Mouse (Mus musculus): ENCODE measurements around the gene Actn1. TPM values are rescaled to one million over a fixed set of nuclear protein-coding genes. Genes with fewer than 3 reads are reported as not detected.

Actn1 gene
- polyA plus RNA-seq, 1 experiment from 2014 or later: 29.2 TPM

DNA sequence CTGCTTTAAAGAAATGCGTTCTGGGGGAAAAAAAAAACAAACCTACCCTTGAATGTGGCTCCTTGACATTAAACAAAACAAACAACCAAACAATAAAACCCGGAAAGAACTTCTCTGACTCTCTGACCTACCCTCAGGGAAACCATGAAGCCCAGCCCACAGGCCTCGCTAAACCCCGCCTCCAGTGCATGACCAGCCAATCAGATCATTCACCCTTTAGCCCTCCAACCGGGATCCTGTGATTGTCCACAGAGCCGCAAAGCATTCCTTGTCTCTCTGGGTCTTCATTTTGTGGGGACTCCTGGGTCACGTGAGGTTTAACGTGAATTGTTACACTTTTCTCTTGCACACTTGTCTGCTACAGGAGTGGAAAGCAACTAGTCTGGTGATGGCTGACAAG, 109.5 kb downstream of the Actn1 start:
- WGBS: 37% methylated on average over 8 of the region's 8 CpGs
- no peaks in the 10 kb centered on the region for H3K9me3 ChIP-seq (replicated peaks)
- no peak overlapping the region for H3K4me3 ChIP-seq
- H3K4me1 ChIP-seq (replicated peaks): peaks cover 12% of the 10 kb centered on the region; the same call in 1 of the 2 replicates
- no peak overlapping the region for H3K9ac ChIP-seq
- no peaks in the 10 kb centered on the region for H3K36me3 ChIP-seq
- no peak for ATAC-seq (replicated peaks; ENCODE audit: insufficient number of reproducible peaks, insufficient read depth, low FRiP score, low read depth)
- no peak overlapping the region for H3K27ac ChIP-seq
- H3K27me3 ChIP-seq: no peaks in the 10 kb centered on the region
- H3K4me2 ChIP-seq: peak overlapping the region; percentile 26

DNA sequence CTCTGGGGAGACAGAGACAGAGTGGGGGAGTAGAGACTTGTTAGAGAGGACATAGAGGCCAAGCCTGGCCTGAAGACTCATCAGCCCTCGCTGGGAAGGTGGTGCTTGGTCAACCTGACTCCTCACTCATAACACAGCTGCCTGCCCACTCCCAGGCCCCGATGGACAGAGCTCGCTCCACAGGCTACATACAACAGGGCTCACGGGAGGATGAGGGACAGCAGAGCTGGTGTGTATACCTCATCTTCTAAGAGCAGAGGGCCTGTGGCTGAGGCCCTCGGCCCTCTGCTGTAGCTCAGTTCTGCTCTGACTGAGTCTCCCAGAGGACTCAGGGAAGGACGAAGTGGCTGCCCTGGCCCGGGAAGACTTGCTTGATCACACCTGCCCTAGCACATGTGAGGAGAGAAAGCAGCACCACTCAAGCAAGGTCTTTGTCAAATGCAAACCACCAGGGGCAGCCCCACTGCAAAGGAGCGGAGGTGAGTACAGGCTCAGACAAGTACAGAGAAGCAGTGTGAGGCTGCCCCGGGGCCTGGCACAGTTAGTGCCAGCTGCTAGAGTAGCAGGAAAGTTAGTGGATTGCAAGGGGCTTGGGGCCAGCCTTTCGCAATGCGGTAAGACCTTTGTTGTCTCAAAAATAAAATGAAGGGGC, 112.5 kb downstream of the Actn1 start:
- H3K4me2 ChIP-seq: no peak overlapping the region
- H3K27ac ChIP-seq: no peak overlapping the region
- no peak overlapping the region for H3K4me3 ChIP-seq
- no peaks in the 10 kb centered on the region for H3K9me3 ChIP-seq (replicated peaks)
- ATAC-seq (replicated peaks; ENCODE audit: insufficient number of reproducible peaks, insufficient read depth, low FRiP score, low read depth): no peak
- H3K36me3 ChIP-seq: no peaks in the 10 kb centered on the region
- H3K27me3 ChIP-seq: no peaks in the 10 kb centered on the region
- WGBS: 83% methylated on average over 11 of the region's 11 CpGs
- peaks cover 12% of the 10 kb centered on the region; the same call in 1 of the 2 replicates for H3K4me1 ChIP-seq (replicated peaks)
- H3K9ac ChIP-seq: no peak overlapping the region

DNA sequence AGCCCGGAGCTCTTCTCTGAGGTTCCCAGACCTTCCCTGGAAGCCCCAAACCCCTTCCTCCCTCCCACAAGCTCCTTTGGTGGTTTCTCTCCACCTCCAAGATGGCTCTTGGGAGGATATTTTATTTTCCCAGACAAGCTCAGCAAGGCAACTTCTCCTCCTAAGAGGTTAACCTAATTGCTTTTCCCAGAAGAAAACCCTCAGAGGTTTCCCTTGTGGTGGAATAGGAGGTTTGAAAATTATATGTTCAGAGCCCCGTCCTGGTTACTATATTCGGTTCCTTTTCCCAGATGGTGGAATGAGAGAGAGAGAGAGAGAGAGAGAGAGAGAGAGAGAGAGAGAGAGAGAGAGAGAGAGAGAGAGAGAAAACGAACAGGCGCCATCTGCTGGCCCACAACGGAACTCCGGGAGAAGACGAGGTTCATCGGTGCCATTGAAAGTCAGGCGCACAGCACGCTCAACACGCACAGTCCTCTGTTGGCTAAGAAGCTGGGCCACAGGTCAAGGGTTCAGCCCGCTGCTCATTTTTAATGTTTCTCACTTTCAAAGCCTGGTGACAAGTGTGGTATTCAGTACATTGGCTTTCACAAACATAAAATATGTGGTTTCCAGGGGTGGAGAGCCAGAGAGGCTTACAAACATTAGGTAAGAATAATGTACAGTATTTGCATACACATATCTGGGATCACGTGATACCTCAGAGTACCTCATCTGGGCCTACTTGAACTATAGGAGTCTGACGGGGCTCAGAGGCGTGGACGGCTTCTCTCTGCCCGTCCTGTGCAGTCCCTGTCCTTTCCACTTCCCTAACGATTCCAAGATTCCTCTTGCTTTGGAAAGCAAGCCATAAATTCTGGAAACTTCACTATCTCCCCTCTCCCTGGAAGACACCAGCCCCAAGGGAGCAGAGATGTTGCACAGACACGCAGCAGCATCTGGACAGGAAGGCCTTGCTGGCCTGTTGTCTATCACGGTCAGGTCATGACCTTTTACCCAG, 113.6 kb downstream of the Actn1 start:
- Histone ChIP-seq H3K9ac (no peak overlapping the region), H3K4me2 (no peak overlapping the region), H3K4me1 (replicated peaks) (peaks cover 12% of the 10 kb centered on the region; the same call in 1 of the 2 replicates), H3K9me3 (replicated peaks) (no peaks in the 10 kb centered on the region), H3K27ac (peak overlapping the region; percentile 7), H3K36me3 (no peaks in the 10 kb centered on the region), H3K4me3 (no peak overlapping the region), H3K27me3 (no peaks in the 10 kb centered on the region)
- ATAC-seq (replicated peaks; ENCODE audit: insufficient number of reproducible peaks, insufficient read depth, low FRiP score, low read depth): no peak
- WGBS: 37% methylated on average over 21 of the region's 21 CpGs

DNA sequence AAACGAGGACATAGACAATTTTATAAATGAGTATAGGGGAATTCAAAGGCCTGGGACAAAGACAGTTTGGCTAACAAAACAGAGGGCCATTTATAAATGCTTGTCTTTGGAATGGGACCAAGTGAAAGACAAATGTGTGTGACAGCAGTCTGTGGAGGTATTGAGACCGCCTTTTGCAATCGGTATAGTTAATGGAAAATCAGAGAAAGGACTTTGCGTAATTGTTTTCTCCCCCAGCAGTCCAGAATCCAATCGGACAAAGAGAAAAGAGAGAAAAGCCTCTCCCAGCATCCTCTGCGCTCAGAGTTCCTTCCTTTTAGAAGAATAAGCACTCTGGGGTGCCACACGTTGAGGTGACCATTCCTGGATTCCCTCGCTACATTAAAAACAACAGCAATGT, 114.8 kb downstream of the Actn1 start:
- WGBS: 80% methylated on average over 8 of the region's 8 CpGs
- ATAC-seq (replicated peaks; ENCODE audit: insufficient number of reproducible peaks, insufficient read depth, low FRiP score, low read depth): no peak
- Histone ChIP-seq H3K27me3 (no peaks in the 10 kb centered on the region), H3K27ac (no peak overlapping the region), H3K9me3 (replicated peaks) (no peaks in the 10 kb centered on the region), H3K4me2 (no peak overlapping the region), H3K4me1 (replicated peaks) (peaks cover 12% of the 10 kb centered on the region), H3K9ac (no peak overlapping the region), H3K36me3 (no peaks in the 10 kb centered on the region), H3K4me3 (no peak overlapping the region)

DNA sequence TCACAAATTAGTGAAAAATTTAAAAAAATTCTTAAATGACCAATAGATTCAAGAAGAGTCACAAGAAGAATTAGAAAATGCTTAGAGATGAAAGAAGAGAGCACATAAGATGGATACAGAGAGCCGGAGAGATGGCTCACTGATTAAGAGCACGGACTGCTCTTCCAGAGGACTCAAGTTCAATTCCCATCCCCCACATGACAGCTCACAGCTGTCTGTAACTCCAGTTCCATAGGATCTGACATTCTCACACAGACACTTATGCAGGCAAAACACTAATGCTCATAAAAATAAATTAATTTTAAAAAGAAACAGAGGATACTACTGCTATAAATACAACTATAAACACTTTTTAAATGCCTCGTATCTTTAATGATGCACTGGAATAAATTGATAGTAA, 115.3 kb downstream of the Actn1 start:
- 78% methylated on average over 3 of the region's 3 CpGs for WGBS
- Histone ChIP-seq H3K27me3 (no peaks in the 10 kb centered on the region), H3K4me2 (no peak overlapping the region), H3K36me3 (no peaks in the 10 kb centered on the region), H3K4me1 (replicated peaks) (peaks cover 12% of the 10 kb centered on the region), H3K9ac (no peak overlapping the region), H3K27ac (no peak overlapping the region), H3K9me3 (replicated peaks) (no peaks in the 10 kb centered on the region), H3K4me3 (no peak overlapping the region)
- ATAC-seq (replicated peaks; ENCODE audit: insufficient number of reproducible peaks, insufficient read depth, low FRiP score, low read depth): no peak

- 23% methylated on average over 7 of the region's 7 CpGs for WGBS
- H3K4me1 ChIP-seq (replicated peaks): peaks cover 19% of the 10 kb centered on the region
- H3K9ac ChIP-seq: no peak overlapping the region
- ATAC-seq (replicated peaks; ENCODE audit: insufficient number of reproducible peaks, insufficient read depth, low FRiP score, low read depth): no peak
- no peak overlapping the region for H3K4me2 ChIP-seq
- no peaks in the 10 kb centered on the region for H3K27me3 ChIP-seq
- H3K9me3 ChIP-seq (replicated peaks): no peaks in the 10 kb centered on the region
- no peak overlapping the region for H3K27ac ChIP-seq
- H3K36me3 ChIP-seq: no peaks in the 10 kb centered on the region
- H3K4me3 ChIP-seq: no peak overlapping the region
Observed at GRCm38 (mm10) chr12:80141470-80141869, 118.7 kb downstream of the Actn1 start.

DNA sequence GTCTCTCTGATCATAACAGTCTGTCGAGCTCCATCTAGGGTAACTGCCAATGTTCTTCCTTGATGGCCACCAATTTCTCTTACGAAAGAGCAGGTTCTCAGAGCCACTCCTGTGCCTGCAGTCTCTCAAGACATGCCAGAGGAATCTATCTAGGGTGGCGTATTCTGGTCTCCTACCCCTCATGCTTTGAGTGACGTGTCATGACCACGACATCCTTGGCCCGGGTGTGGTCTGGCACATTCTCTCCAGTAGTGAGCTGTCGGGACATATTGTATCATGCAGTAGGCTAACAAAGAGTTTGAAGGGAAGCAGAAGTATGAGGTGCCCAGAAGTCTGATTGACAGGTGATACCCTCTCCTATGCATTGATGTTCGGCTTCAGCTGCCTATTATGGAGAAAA, 119.2 kb downstream of the Actn1 start:
- 70% methylated on average over 8 of the region's 8 CpGs for WGBS
- Histone ChIP-seq H3K36me3 (no peaks in the 10 kb centered on the region), H3K4me1 (replicated peaks) (peaks cover 22% of the 10 kb centered on the region), H3K27ac (no peak overlapping the region), H3K4me3 (no peak overlapping the region), H3K4me2 (no peak overlapping the region), H3K9me3 (replicated peaks) (no peaks in the 10 kb centered on the region), H3K9ac (no peak overlapping the region), H3K27me3 (no peaks in the 10 kb centered on the region)
- ATAC-seq (replicated peaks; ENCODE audit: insufficient number of reproducible peaks, insufficient read depth, low FRiP score, low read depth): no peak

- no peak for ATAC-seq (replicated peaks; ENCODE audit: insufficient number of reproducible peaks, insufficient read depth, low FRiP score, low read depth)
- H3K4me2 ChIP-seq: no peak overlapping the region
- no peaks in the 10 kb centered on the region for H3K27me3 ChIP-seq
- H3K36me3 ChIP-seq: no peaks in the 10 kb centered on the region
- no peak overlapping the region for H3K9ac ChIP-seq
- no peak overlapping the region for H3K4me3 ChIP-seq
- WGBS: 52% methylated on average over 1 of the region's 1 CpGs
- no peaks in the 10 kb centered on the region for H3K9me3 ChIP-seq (replicated peaks)
- peak overlapping the region; percentile 92; the same call in 1 of the 2 replicates for H3K27ac ChIP-seq
- peaks cover 30% of the 10 kb centered on the region for H3K4me1 ChIP-seq (replicated peaks)
Observed at GRCm38 (mm10) chr12:80137744-80138143, 122.4 kb downstream of the Actn1 start.

GRCm38 (mm10) chr12:80137246-80137645, 122.9 kb downstream of the Actn1 start:
- Histone ChIP-seq H3K4me3 (no peak overlapping the region), H3K27me3 (no peaks in the 10 kb centered on the region), H3K4me2 (no peak overlapping the region), H3K9ac (no peak overlapping the region), H3K36me3 (no peaks in the 10 kb centered on the region), H3K4me1 (replicated peaks) (peaks cover 30% of the 10 kb centered on the region), H3K27ac (peak overlapping the region; percentile 92), H3K9me3 (replicated peaks) (no peaks in the 10 kb centered on the region)
- ATAC-seq (replicated peaks; ENCODE audit: insufficient number of reproducible peaks, insufficient read depth, low FRiP score, low read depth): no peak
- 77% methylated on average over 6 of the region's 6 CpGs for WGBS

GRCm38 (mm10) chr12:80136264-80136930, 123.8 kb downstream of the Actn1 start:
- H3K4me1 ChIP-seq (replicated peaks): peaks cover 37% of the 10 kb centered on the region
- ATAC-seq (replicated peaks; ENCODE audit: insufficient number of reproducible peaks, insufficient read depth, low FRiP score, low read depth): peak; percentile 79
- no peak overlapping the region for H3K4me3 ChIP-seq
- H3K27me3 ChIP-seq: no peaks in the 10 kb centered on the region
- WGBS: 32% methylated on average over 12 of the region's 12 CpGs
- no peaks in the 10 kb centered on the region for H3K36me3 ChIP-seq
- H3K9me3 ChIP-seq (replicated peaks): no peaks in the 10 kb centered on the region
- H3K27ac ChIP-seq: peak overlapping the region; percentile 92
- H3K9ac ChIP-seq: no peak overlapping the region
- H3K4me2 ChIP-seq: peak overlapping the region; percentile 8; the same call in 1 of the 2 replicates

DNA sequence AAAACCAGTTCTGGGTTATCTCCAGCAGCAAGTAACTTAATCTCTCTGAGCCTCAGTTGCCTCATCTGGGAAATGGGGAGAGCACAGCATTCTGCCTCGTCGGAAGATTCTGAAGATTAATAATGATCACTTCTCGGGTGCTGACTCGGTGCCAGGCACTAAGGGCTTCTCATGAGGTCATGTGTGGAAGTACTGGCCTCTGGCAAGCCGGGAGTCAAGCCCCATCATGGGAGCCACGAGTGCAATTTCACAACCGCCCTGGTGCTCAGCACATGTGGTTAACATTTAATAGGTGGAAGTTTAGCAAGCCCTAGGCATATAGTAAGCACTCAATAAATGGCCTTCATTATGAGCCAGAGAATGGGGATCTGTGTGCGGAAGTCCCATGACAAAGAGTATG, 125.0 kb downstream of the Actn1 start:
- H3K36me3 ChIP-seq: no peaks in the 10 kb centered on the region
- no peak for ATAC-seq (replicated peaks; ENCODE audit: insufficient number of reproducible peaks, insufficient read depth, low FRiP score, low read depth)
- H3K4me3 ChIP-seq: no peak overlapping the region
- H3K4me1 ChIP-seq (replicated peaks): peaks cover 45% of the 10 kb centered on the region
- WGBS: 86% methylated on average over 8 of the region's 8 CpGs
- no peaks in the 10 kb centered on the region for H3K9me3 ChIP-seq (replicated peaks)
- no peak overlapping the region for H3K9ac ChIP-seq
- no peaks in the 10 kb centered on the region for H3K27me3 ChIP-seq
- H3K4me2 ChIP-seq: no peak overlapping the region
- peak overlapping the region; percentile 92; the same call in 1 of the 2 replicates for H3K27ac ChIP-seq
